ENCODE assay signal across 33 mouse cellular contexts in genomic region chr2:80913478-80913877, GRCm38 (mm10).
"Had no signal": no experiment of that assay in that cellular context is flagged by ENCODE, and none has a peak within 500 bp of the region (broad histone marks: within the 10 kb centered on the region; RNA-seq: fewer than 3 reads in every experiment).

No protein-coding gene starts in this region.

- H3K36me3 ChIP-seq: heart, embryonic 10.5 days; heart, embryonic 12.5 days; heart, embryonic 13.5 days; heart, embryonic 15.5 days; hindbrain, embryonic 10.5 days; hindbrain, embryonic 12.5 days; hindbrain, embryonic 15.5 days; intestine, embryonic 15.5 days; kidney, embryonic 15.5 days had no signal

- H3K9me3 ChIP-seq: heart, embryonic 10.5 days; heart, embryonic 13.5 days; heart, embryonic 15.5 days; hindbrain, embryonic 10.5 days; hindbrain, embryonic 12.5 days; hindbrain, embryonic 15.5 days; intestine, embryonic 15.5 days; kidney, embryonic 15.5 days had no signal

- H3K4me3 ChIP-seq: heart, embryonic 10.5 days; heart, embryonic 12.5 days; heart, embryonic 13.5 days; heart, embryonic 15.5 days; hindbrain, embryonic 10.5 days; hindbrain, embryonic 12.5 days; hindbrain, embryonic 15.5 days; intestine, embryonic 15.5 days; kidney, embryonic 15.5 days; layer of hippocampus, adult 2 months; left cerebral cortex, adult 2 months had no signal

- DNase-seq: heart, postnatal 10 days; heart, postnatal 14 days; heart, postnatal 36 days; heart, postnatal 4 days; kidney, adult 11 months; kidney, adult 18-20 months; kidney, adult 2 months; kidney, adult 8-10 months; kidney, adult 9 months; kidney, postnatal 10 days; kidney, postnatal 14 days; kidney, postnatal 25 days; kidney, postnatal 36 days; kidney, postnatal 4 days; layer of hippocampus, adult 9-11 months; layer of hippocampus, postnatal 36 days had no signal

- H3K4me2 ChIP-seq: heart, embryonic 11.5 days; heart, embryonic 12.5 days; heart, embryonic 13.5 days; heart, embryonic 15.5 days; hindbrain, embryonic 12.5 days; hindbrain, embryonic 15.5 days; intestine, embryonic 15.5 days; kidney, embryonic 15.5 days had no signal

- H3K27me3 ChIP-seq: heart, embryonic 12.5 days; heart, embryonic 13.5 days; heart, embryonic 15.5 days; hindbrain, embryonic 12.5 days; hindbrain, embryonic 15.5 days; intestine, embryonic 15.5 days; kidney, embryonic 15.5 days had no signal

- ATAC-seq: hindbrain, embryonic 16.5 days; inflammation-experienced regulatory T-cells, adult 6 months; intestine, embryonic 15.5 days; intestine, embryonic 16.5 days; intestine, postnatal 0 days had no signal

- H3K27ac ChIP-seq: heart, embryonic 10.5 days; heart, embryonic 13.5 days; heart, embryonic 15.5 days; hindbrain, embryonic 10.5 days; hindbrain, embryonic 12.5 days; hindbrain, embryonic 15.5 days; intestine, embryonic 15.5 days; kidney, embryonic 15.5 days; kidney, postnatal 0 days; layer of hippocampus, adult 2 months; left cerebral cortex, adult 2 months had no signal

- H3K4me1 ChIP-seq: heart, embryonic 10.5 days; heart, embryonic 12.5 days; heart, embryonic 13.5 days; heart, embryonic 15.5 days; hindbrain, embryonic 10.5 days; hindbrain, embryonic 12.5 days; hindbrain, embryonic 15.5 days; intestine, embryonic 15.5 days; kidney, embryonic 15.5 days had no signal

- H3K9ac ChIP-seq: heart, embryonic 12.5 days; heart, embryonic 13.5 days; heart, embryonic 15.5 days; hindbrain, embryonic 12.5 days; hindbrain, embryonic 15.5 days; intestine, embryonic 15.5 days; kidney, embryonic 15.5 days had no signal
